Mouse (Mus musculus) olfactory bulb, adult 2 months (tissue): ENCODE measurements around the gene Kazn. TPM values are rescaled to one million over a fixed set of nuclear protein-coding genes. Genes with fewer than 3 reads are reported as not detected.

Experiments used
- H3K27ac ChIP-seq: fragments of 200-500 bp; 2 replicates; pipeline ENCODE4 v1.5.1; 2012; ENCODE audit warnings: low read depth, low read length; ENCODE audit not compliant: insufficient read depth
- H3K4me1 ChIP-seq: fragments of 200-500 bp; 2 replicates; pipeline ENCODE4 v1.6.1; 2012; ENCODE audit warnings: low read length; ENCODE audit not compliant: control insufficient read depth, insufficient read depth
- H3K4me3 ChIP-seq: fragments of 200-500 bp; 2 replicates; pipeline ENCODE4 v1.5.1; 2012; ENCODE audit warnings: mild to moderate bottlenecking, low read depth, low read length, moderate library complexity; ENCODE audit not compliant: insufficient read depth
- CTCF ChIP-seq: fragments of 200-500 bp; IDR thresholded peaks from 2 replicates; pipeline ENCODE4 v1.5.1; 2012; ENCODE audit warnings: low read depth, mild to moderate bottlenecking, low read length, moderate library complexity; ENCODE audit not compliant: insufficient read depth
- POLR2A ChIP-seq: fragments of 200-500 bp; IDR thresholded peaks from 2 replicates; pipeline ENCODE4 v1.6.1; 2012; ENCODE audit warnings: mild to moderate bottlenecking, low read depth, low read length, moderate library complexity; ENCODE audit not compliant: insufficient read depth
- WGBS: fragments of 180-500 bp; shearing (Covaris S2); methylation state at CpG from one replicate; pipeline ENCODE4 v1.1.7; 2018; 5-methylcytosine and 5-hydroxymethylcytosine counted together
- polyA plus RNA-seq: library from polyadenylated mRNA; stranded (reverse); fragments of >200 nt; gene quantifications from 2 replicates; pipeline ENCODE4 v1.2.4, GENCODE M21; 2012; ENCODE audit warnings: low replicate concordance; ENCODE audit not compliant: missing spikeins, insufficient read depth, insufficient read length

Gene Kazn
- polyA plus RNA-seq, 1 experiment: not detected

- Histone ChIP-seq H3K27ac (no peak overlapping the region), H3K4me3 (no peak overlapping the region), H3K4me1 (peaks cover 7% of the 10 kb centered on the region; the same call in 1 of the 2 replicates)
- WGBS: 36% methylated on average over 4 of the region's 4 CpGs
- no peak for TF ChIP-seq POLR2A
- TF ChIP-seq CTCF: no peak
Measured at GRCm38 (mm10) chr4:142267348-142267819, 28.2 kb upstream of the Kazn start.

GRCm38 (mm10) chr4:142264335-142264734, 25.1 kb upstream of the Kazn start:
- H3K4me3 ChIP-seq: no peak overlapping the region
- peaks cover 7% of the 10 kb centered on the region; the same call in 1 of the 2 replicates for H3K4me1 ChIP-seq

GRCm38 (mm10) chr4:142261725-142262124, 22.5 kb upstream of the Kazn start:
- TF ChIP-seq POLR2A (no peak), CTCF (no peak)
- 68% methylated on average over 4 of the region's 4 CpGs for WGBS
- no peak overlapping the region for H3K27ac ChIP-seq
- H3K4me1 ChIP-seq: peaks cover under 1% of the 10 kb centered on the region; the same call in 1 of the 2 replicates
- no peak overlapping the region for H3K4me3 ChIP-seq

More at GRCm38 (mm10) chr4:142264335-142264734, 25.1 kb upstream of the Kazn start:
- 94% methylated on average over 7 of the region's 7 CpGs for WGBS
- no peak overlapping the region for H3K27ac ChIP-seq
- no peak for TF ChIP-seq POLR2A
- no peak for TF ChIP-seq CTCF

- 95% methylated on average over 10 of the region's 10 CpGs for WGBS
- H3K4me3 ChIP-seq: no peak overlapping the region
- peaks cover 4% of the 10 kb centered on the region; the same call in 1 of the 2 replicates for H3K4me1 ChIP-seq
- no peak overlapping the region for H3K27ac ChIP-seq
- TF ChIP-seq CTCF (no peak), POLR2A (no peak)
Measured at GRCm38 (mm10) chr4:142258730-142259129, 19.5 kb upstream of the Kazn start.

- peaks cover 22% of the 10 kb centered on the region for H3K4me1 ChIP-seq
- WGBS: 86% methylated on average over 6 of the region's 6 CpGs
- no peak for TF ChIP-seq POLR2A
- 0 out of 2 replicates have a peak, but pooled peaks have one; percentile 31 for TF ChIP-seq CTCF
- H3K4me3 ChIP-seq: no peak overlapping the region
- H3K27ac ChIP-seq: no peak overlapping the region
Measured at GRCm38 (mm10) chr4:142254088-142254487, 14.9 kb upstream of the Kazn start.

GRCm38 (mm10) chr4:142251471-142252354, 12.5 kb upstream of the Kazn start:
- TF ChIP-seq POLR2A: no peak
- TF ChIP-seq CTCF: no peak
- Histone ChIP-seq H3K4me1 (peaks cover 22% of the 10 kb centered on the region), H3K4me3 (no peak overlapping the region), H3K27ac (peak overlapping the region; percentile 55)
- WGBS: 36% methylated on average over 12 of the region's 12 CpGs

GRCm38 (mm10) chr4:142250054-142250453, 10.9 kb upstream of the Kazn start:
- whole genome bisulfite sequencing: 95% methylated on average over 8 of the region's 8 CpGs

GRCm38 (mm10) chr4:142249401-142249800, 10.2 kb upstream of the Kazn start:
- 33% methylated on average over 9 of the region's 9 CpGs for WGBS
- no peak overlapping the region for H3K4me3 ChIP-seq

More at GRCm38 (mm10) chr4:142250054-142250453, 10.9 kb upstream of the Kazn start:
- no peak overlapping the region for H3K4me3 ChIP-seq
- no peak overlapping the region for H3K27ac ChIP-seq
- peaks cover 18% of the 10 kb centered on the region for H3K4me1 ChIP-seq
- TF ChIP-seq POLR2A: no peak

GRCm38 (mm10) chr4:142248426-142248825, 9.2 kb upstream of the Kazn start:
- H3K4me1 ChIP-seq: peaks cover 18% of the 10 kb centered on the region
- H3K4me3 ChIP-seq: no peak overlapping the region
- H3K27ac ChIP-seq: no peak overlapping the region
- TF ChIP-seq POLR2A (no peak), CTCF (peak; percentile 90)
- 12% methylated on average over 5 of the region's 5 CpGs for WGBS

More at GRCm38 (mm10) chr4:142249401-142249800, 10.2 kb upstream of the Kazn start:
- H3K27ac ChIP-seq: no peak overlapping the region
- TF ChIP-seq CTCF (peak; percentile 68), POLR2A (no peak)
- peaks cover 18% of the 10 kb centered on the region for H3K4me1 ChIP-seq
